Mouse (Mus musculus): ENCODE data around the gene Mgst3. TPM values are rescaled to one million over a fixed set of nuclear protein-coding genes. Genes with fewer than 3 reads are reported as not detected.

Gene Mgst3
- polyA plus RNA-seq, 1 experiment from 2014 or later = 226 TPM

Small RNAs within 50 kb of the gene (microRNA-seq; reads per million reads assigned to microRNA genes)
- not detected for gene Gm25911

Other genes starting within 250 kb of the Mgst3 start
- 47.7 and 48.2 TPM in 2 replicates for gene Uck2, start 108.5 kb downstream of the Mgst3 start, polyA plus RNA-seq (2014; fragmentation: Nextera tagmentation; extraction: Ambion mirVana)
- 74.0 and 77.1 TPM in 2 replicates for gene Tmco1, start 85.5 kb downstream of the Mgst3 start, polyA plus RNA-seq (2014; fragmentation: Nextera tagmentation; extraction: Ambion mirVana)
- gene Aldh9a1, start 43.9 kb downstream of the Mgst3 start, polyA plus RNA-seq (2014; fragmentation: Nextera tagmentation; extraction: Ambion mirVana) = 29.2 and 34.8 TPM in 2 replicates
- not detected in 2 replicates for gene Lrrc52, start 72.9 kb upstream of the Mgst3 start, polyA plus RNA-seq (2014; fragmentation: Nextera tagmentation; extraction: Ambion mirVana)
- gene Rxrg, start 204.5 kb upstream of the Mgst3 start, polyA plus RNA-seq (2014; fragmentation: Nextera tagmentation; extraction: Ambion mirVana) = 17.2 and 26.4 TPM in 2 replicates

All from neural tube, embryonic 14.5 days (tissue).